Mouse (Mus musculus) kidney, embryonic 14.5 days (tissue): Measurements from ENCODE around the gene Cela2a. TPM values are rescaled to one million over a fixed set of nuclear protein-coding genes. Genes with fewer than 3 reads are reported as not detected.

Experiments
- ATAC-seq: fragments of 200-750 bp; cut with Nextera tagmentation; 2 replicates; pipeline ENCODE4 v1.8.0; 2017; ENCODE audit warnings: moderate number of reproducible peaks, mild to moderate bottlenecking, moderate TSS enrichment, moderate library complexity; ENCODE audit not compliant: low FRiP score, low TSS enrichment
- H3K27ac ChIP-seq: fragments of 300-500 bp; sonication (generic); 2 replicates; pipeline ENCODE4 v1.5.1; 2014; ENCODE audit warnings: low read depth, mild to moderate bottlenecking, low read length, moderate library complexity, mixed read lengths
- H3K27me3 ChIP-seq: fragments of 300-500 bp; sonication (generic); 2 replicates; pipeline ENCODE4 v1.6.1; 2014; ENCODE audit warnings: mild to moderate bottlenecking, low read length; ENCODE audit not compliant: control insufficient read depth, insufficient read depth
- H3K36me3 ChIP-seq: fragments of 300-500 bp; sonication (generic); 2 replicates; pipeline ENCODE4 v1.6.1; 2014; ENCODE audit warnings: low read length, mixed read lengths; ENCODE audit not compliant: control insufficient read depth, insufficient read depth
- H3K4me1 ChIP-seq: fragments of 300-500 bp; sonication (generic); 2 replicates; pipeline ENCODE4 v1.6.1; 2014; ENCODE audit warnings: low read length, mixed read lengths; ENCODE audit not compliant: control insufficient read depth, insufficient read depth
- H3K4me2 ChIP-seq: fragments of 300-500 bp; sonication (generic); replicated peaks from 2 replicates; pipeline ENCODE4 v1.6.1; 2014; ENCODE audit warnings: low read depth, mild to moderate bottlenecking, low read length
- H3K4me3 ChIP-seq: fragments of 300-500 bp; sonication (generic); 2 replicates; pipeline ENCODE4 v1.5.1; 2014; ENCODE audit warnings: mild to moderate bottlenecking, low read length
- H3K9ac ChIP-seq: fragments of 300-500 bp; sonication (generic); 2 replicates; pipeline ENCODE4 v1.6.1; 2014; ENCODE audit warnings: low read depth, mild to moderate bottlenecking, low read length, moderate library complexity
- H3K9me3 ChIP-seq: fragments of 300-500 bp; sonication (generic); 2 replicates; pipeline ENCODE4 v1.6.1; 2016; ENCODE audit warnings: low read length; ENCODE audit not compliant: control insufficient read depth
- WGBS: fragments of 180-500 bp; shearing (Covaris S2); extraction: QIAGEN DNeasy Blood & Tissue Kit; methylation state at CpG from one replicate; pipeline ENCODE4 v1.1.7; 2014; 5-methylcytosine and 5-hydroxymethylcytosine counted together
- polyA plus RNA-seq: library from polyadenylated mRNA; unstranded; fragments of >200 nt; fragmentation: Nextera tagmentation; extraction: Ambion mirVana; gene quantifications from 2 replicates; pipeline ENCODE4 v1.2.1, GENCODE M21; 2014

Cela2a gene
- polyA plus RNA-seq, 1 experiment from 2014 or later: not detected

- Histone ChIP-seq H3K4me1 (no peaks in the 10 kb centered on the region), H3K4me2 (no peak overlapping the region), H3K27ac (peak overlapping the region; percentile 86), H3K9ac (no peak overlapping the region), H3K36me3 (peaks cover 60% of the 10 kb centered on the region), H3K9me3 (no peaks in the 10 kb centered on the region), H3K27me3 (no peaks in the 10 kb centered on the region), H3K4me3 (no peak overlapping the region)
- peak; percentile 36; the same call in 1 of the 2 replicates for ATAC-seq
- WGBS: 70% methylated on average over 19 of the region's 19 CpGs
Measured at GRCm38 (mm10) chr4:141767353-141768036, 58.5 kb downstream of the Cela2a start.

GRCm38 (mm10) chr4:141766668-141767352 is 59.1 kb downstream of the Cela2a start:
- H3K4me2 ChIP-seq: no peak overlapping the region
- no peak overlapping the region for H3K9ac ChIP-seq
- H3K4me3 ChIP-seq: no peak overlapping the region
- no peaks in the 10 kb centered on the region for H3K9me3 ChIP-seq
- H3K4me1 ChIP-seq: no peaks in the 10 kb centered on the region
- WGBS: 63% methylated on average over 19 of the region's 19 CpGs
- peak overlapping the region; percentile 86 for H3K27ac ChIP-seq
- H3K36me3 ChIP-seq: peaks cover 63% of the 10 kb centered on the region
- no peaks in the 10 kb centered on the region for H3K27me3 ChIP-seq
- peak; percentile 46; the same call in 1 of the 2 replicates for ATAC-seq

- WGBS: 87% methylated on average over 8 of the region's 8 CpGs
- ATAC-seq: no peak
- H3K9ac ChIP-seq: no peak overlapping the region
Measured at GRCm38 (mm10) chr4:141766316-141766667, 59.7 kb downstream of the Cela2a start.

GRCm38 (mm10) chr4:141765008-141765407 is 61.0 kb downstream of the Cela2a start:
- 83% methylated on average over 3 of the region's 3 CpGs for WGBS
- H3K4me1 ChIP-seq: no peaks in the 10 kb centered on the region
- H3K4me2 ChIP-seq: no peak overlapping the region
- H3K4me3 ChIP-seq: no peak overlapping the region
- no peaks in the 10 kb centered on the region for H3K9me3 ChIP-seq
- H3K36me3 ChIP-seq: peaks cover 48% of the 10 kb centered on the region
- no peaks in the 10 kb centered on the region for H3K27me3 ChIP-seq
- no peak overlapping the region for H3K9ac ChIP-seq
- no peak for ATAC-seq
- H3K27ac ChIP-seq: no peak overlapping the region

More at GRCm38 (mm10) chr4:141766316-141766667, 59.7 kb downstream of the Cela2a start:
- Histone ChIP-seq H3K9me3 (no peaks in the 10 kb centered on the region), H3K4me1 (no peaks in the 10 kb centered on the region), H3K36me3 (peaks cover 61% of the 10 kb centered on the region), H3K4me2 (no peak overlapping the region), H3K4me3 (no peak overlapping the region), H3K27ac (peak overlapping the region; percentile 86; the same call in 1 of the 2 replicates), H3K27me3 (no peaks in the 10 kb centered on the region)

Other genes starting within 250 kb of the Cela2a start
- gene Fblim1, start 220.1 kb downstream of the Cela2a start, polyA plus RNA-seq: 49.4 and 71.3 TPM in 2 replicates
- gene Tmem82, start 207.5 kb downstream of the Cela2a start, polyA plus RNA-seq: 0.86 and 1.2 TPM in 2 replicates
- gene Slc25a34, start 202.3 kb downstream of the Cela2a start, polyA plus RNA-seq: 0.07 TPM in 1 of 2 replicates, not detected in the other
- 3.5 and 6.8 TPM in 2 replicates for gene Plekhm2, start 161.3 kb downstream of the Cela2a start, polyA plus RNA-seq
- gene Rsc1a1, start 140.6 kb downstream of the Cela2a start, polyA plus RNA-seq: not detected in 2 replicates
- gene Ddi2, start 102.7 kb downstream of the Cela2a start, polyA plus RNA-seq: 11.0 and 20.6 TPM in 2 replicates
- gene Agmat, start 79.5 kb downstream of the Cela2a start, polyA plus RNA-seq: 1.1 and 1.6 TPM in 2 replicates
- 3.2 and 5.2 TPM in 2 replicates for gene Dnajc16, start 35.2 kb downstream of the Cela2a start, polyA plus RNA-seq
- gene Casp9, start 32.5 kb downstream of the Cela2a start, polyA plus RNA-seq: 14.5 and 24.3 TPM in 2 replicates
- gene Ctrc, start 20.2 kb upstream of the Cela2a start, polyA plus RNA-seq: not detected in 2 replicates
- 29.5 and 30.3 TPM in 2 replicates for gene Efhd2, start 48.8 kb upstream of the Cela2a start, polyA plus RNA-seq
- 0.15 and 0.60 TPM in 2 replicates for gene Fhad1, start 188.9 kb upstream of the Cela2a start, polyA plus RNA-seq